Mouse (Mus musculus): ENCODE results near the gene Eva1a.

- TF ChIP-seq CTCF (IDR thresholded peaks at IDR 0.05; ENCODE audit: low read depth, low read length): no peak
- no peak for TF ChIP-seq POLR2A (IDR thresholded peaks at IDR 0.05; ENCODE audit: extremely low read depth, insufficient read depth, low read length)
Observed at GRCm38 (mm10) chr6:82078875-82079274, 38.0 kb downstream of the Eva1a start.
